ENCODE assay signal across 15 mouse cellular contexts in genomic region chr11:61411809-61412208, GRCm38 (mm10). TPM values are rescaled to one million over a fixed set of nuclear protein-coding genes. Genes with fewer than 3 reads are reported as not detected.
"Had no signal": no experiment of that assay in that cellular context is flagged by ENCODE, and none has a peak within 500 bp of the region (broad histone marks: within the 10 kb centered on the region; RNA-seq: fewer than 3 reads in every experiment).

No protein-coding gene starts in this region.

- DNase-seq: kidney, adult 8-10 months; kidney, postnatal 36 days; layer of hippocampus, adult 9-11 months; lung, embryonic 14.5 days; right cerebral cortex, postnatal 14 days; thymus, adult 18-20 months; thymus, postnatal 25 days had no signal

- H3K4me1 ChIP-seq: midbrain, embryonic 12.5 days had no signal

- H3K4me3 ChIP-seq: limb, embryonic 15.5 days; midbrain, embryonic 12.5 days had no signal

- H3K4me2 ChIP-seq: limb, embryonic 15.5 days; lung, embryonic 14.5 days; midbrain, embryonic 12.5 days had no signal

- H3K9ac ChIP-seq: limb, embryonic 15.5 days; liver, embryonic 14.5 days; lung, embryonic 14.5 days; midbrain, embryonic 12.5 days had no signal

- H3K27ac ChIP-seq: kidney, postnatal 0 days; limb, embryonic 15.5 days; liver, embryonic 14.5 days; midbrain, embryonic 12.5 days had no signal

- H3K9me3 ChIP-seq: limb, embryonic 15.5 days; midbrain, embryonic 12.5 days had no signal

- ATAC-seq: inflammation-experienced regulatory T-cells, adult 6 months; intestine, postnatal 0 days had no signal

- H3K36me3 ChIP-seq: limb, embryonic 15.5 days; midbrain, embryonic 12.5 days had no signal

- H3K27me3 ChIP-seq: limb, embryonic 15.5 days had no signal

RNA-seq across cellular contexts. Expression of gene Slc47a1, which starts 33.7 kb away (rescaled TPM):
- polyA plus RNA-seq: inflammation-experienced regulatory T-cells, adult 6 months; midbrain, embryonic 12.5 days; neural tube, embryonic 14.5 days had no signal

RNA-seq across cellular contexts. Expression of gene Rnf112, which starts 42.1 kb away (rescaled TPM):
- polyA plus RNA-seq: inflammation-experienced regulatory T-cells, adult 6 months; spleen, adult 2 months had no signal
